ENCODE assay signal across 14 mouse cellular contexts in genomic region chr2:163691846-163692605, GRCm38 (mm10). TPM values are rescaled to one million over a fixed set of nuclear protein-coding genes. Genes with fewer than 3 reads are reported as not detected.
DNase-seq lines count a peak whose midpoint lies in the region; ATAC-seq and TF ChIP-seq lines count a peak whose summit lies in the region.
"Had no signal": no experiment of that assay in that cellular context is flagged by ENCODE, and none has a peak within 500 bp of the region (broad histone marks: within the 10 kb centered on the region; RNA-seq: fewer than 3 reads in every experiment).

No protein-coding gene starts in this region.

- DNase-seq in heart, postnatal 14 days = no peak
- DNase-seq in kidney, postnatal 10 days = no peak
- peak; percentile 53 for DNase-seq in kidney, postnatal 0 days (ENCODE audit: low spot score)
- no peak for DNase-seq in ovary, adult 18-20 months (ENCODE audit: low spot score)
- no peak for DNase-seq in embryo, embryonic 10.5 days (ENCODE audit: low spot score)
- DNase-seq: adrenal gland, postnatal 14 days; cerebellum, postnatal 14 days; lung, adult 2 months had no signal

- H3K9me3 ChIP-seq in heart, embryonic 12.5 days (replicated peaks) = no peaks in the 10 kb centered on the region
- no peaks in the 10 kb centered on the region for H3K9me3 ChIP-seq in kidney, embryonic 16.5 days (ENCODE audit: low read length)
- H3K9me3 ChIP-seq in kidney, postnatal 0 days (replicated peaks; ENCODE audit: low read length) = no peaks in the 10 kb centered on the region
- H3K9me3 ChIP-seq: embryonic facial prominence, embryonic 12.5 days; forebrain, embryonic 10.5 days had no signal

- no peaks in the 10 kb centered on the region for H3K27me3 ChIP-seq in heart, embryonic 12.5 days (replicated peaks)
- H3K27me3 ChIP-seq in kidney, embryonic 16.5 days (ENCODE audit: insufficient read depth, low read length) = no peaks in the 10 kb centered on the region
- no peaks in the 10 kb centered on the region for H3K27me3 ChIP-seq in kidney, postnatal 0 days (ENCODE audit: insufficient read depth, low read length)
- H3K27me3 ChIP-seq: embryonic facial prominence, embryonic 12.5 days had no signal

- no peak overlapping the region for H3K4me3 ChIP-seq in heart, embryonic 12.5 days
- H3K4me3 ChIP-seq in kidney, embryonic 16.5 days (ENCODE audit: low read length) = no peak overlapping the region
- no peak overlapping the region for H3K4me3 ChIP-seq in kidney, postnatal 0 days (replicated peaks; ENCODE audit: low read depth, low read length)
- H3K4me3 ChIP-seq: embryonic facial prominence, embryonic 12.5 days; forebrain, embryonic 10.5 days had no signal

- H3K36me3 ChIP-seq in heart, embryonic 12.5 days = no peaks in the 10 kb centered on the region
- no peaks in the 10 kb centered on the region for H3K36me3 ChIP-seq in kidney, embryonic 16.5 days (ENCODE audit: insufficient read depth, low read length)
- no peaks in the 10 kb centered on the region for H3K36me3 ChIP-seq in kidney, postnatal 0 days (ENCODE audit: insufficient read depth, low read length)
- H3K36me3 ChIP-seq: embryonic facial prominence, embryonic 12.5 days; forebrain, embryonic 10.5 days had no signal

- H3K4me1 ChIP-seq in heart, embryonic 12.5 days (replicated peaks) = peaks cover 90% of the 10 kb centered on the region
- H3K4me1 ChIP-seq in kidney, embryonic 16.5 days (ENCODE audit: insufficient read depth, low read length) = peaks cover 50% of the 10 kb centered on the region
- H3K4me1 ChIP-seq in kidney, postnatal 0 days (replicated peaks; ENCODE audit: insufficient read depth, low read length) = peaks cover 21% of the 10 kb centered on the region

- H3K27ac ChIP-seq in heart, embryonic 12.5 days (ENCODE audit: poor library complexity, severe bottlenecking) = peak overlapping the region; percentile 85; the same call in 1 of the 2 replicates
- peak overlapping the region; percentile 43; the same call in 1 of the 2 replicates for H3K27ac ChIP-seq in kidney, embryonic 16.5 days (ENCODE audit: low read length)
- peak overlapping the region; percentile 13; the same call in 1 of the 2 replicates for H3K27ac ChIP-seq in kidney, postnatal 0 days

- no peak overlapping the region for H3K9ac ChIP-seq in heart, embryonic 12.5 days
- no peak overlapping the region for H3K9ac ChIP-seq in kidney, embryonic 16.5 days (replicated peaks; ENCODE audit: low read length)
- H3K9ac ChIP-seq in kidney, postnatal 0 days (ENCODE audit: low read depth, low read length) = no peak overlapping the region
- H3K9ac ChIP-seq: embryonic facial prominence, embryonic 12.5 days had no signal

- intact Hi-C loops in heart, postnatal 14 days (cut with DNase I) = loop anchor here (2.0 to 5.0 kb wide), 2 partner anchors 17 to 35 kb away; partner anchors contain the start of gene Pkig

- no peak for ATAC-seq in heart, embryonic 12.5 days (ENCODE audit: insufficient number of reproducible peaks, low FRiP score)
- ATAC-seq in kidney, embryonic 16.5 days (ENCODE audit: low FRiP score, low TSS enrichment) = no peak
- peak; percentile 72; the same call in 1 of the 2 replicates for ATAC-seq in kidney, postnatal 0 days (replicated peaks; ENCODE audit: low FRiP score, low read depth)
- peak; percentile 53 for ATAC-seq in megakaryocyte-erythroid progenitor cell, adult 5-6 weeks (replicated peaks; ENCODE audit: low FRiP score, low TSS enrichment, poor library complexity, severe bottlenecking)
- ATAC-seq: inflammation-experienced regulatory T-cells, adult 6 months had no signal

- WGBS in heart, embryonic 12.5 days = 70% methylated on average over 6 of the region's 6 CpGs
- WGBS in kidney, embryonic 16.5 days = 77% methylated on average over 6 of the region's 6 CpGs
- 68% methylated on average over 6 of the region's 6 CpGs for WGBS in kidney, postnatal 0 days

- no peak overlapping the region for H3K4me2 ChIP-seq in heart, embryonic 12.5 days
- H3K4me2 ChIP-seq in kidney, embryonic 16.5 days (replicated peaks; ENCODE audit: low read depth, low read length) = no peak overlapping the region
- H3K4me2 ChIP-seq in kidney, postnatal 0 days (ENCODE audit: low read length) = no peak overlapping the region
- H3K4me2 ChIP-seq: embryonic facial prominence, embryonic 12.5 days had no signal

- no peak for TF ChIP-seq CTCF in kidney, postnatal 0 days (IDR thresholded peaks at IDR 0.05; ENCODE audit: low read depth)

RNA-seq across cellular contexts. Expression of gene Pkig, which starts 33.8 kb away (rescaled TPM):
- 233 and 241 TPM in 2 replicates for polyA plus RNA-seq in heart, embryonic 12.5 days (2016; fragmentation: Nextera tagmentation; extraction: Ambion mirVana)
- 100 to 1,000 TPM; 183 to 188 TPM for total RNA-seq in heart, postnatal 14 days (2021)
- 180 and 187 TPM in 2 replicates for polyA plus RNA-seq in kidney, embryonic 16.5 days (2015; fragmentation: Nextera tagmentation; extraction: Ambion mirVana)
- 179 and 198 TPM in 2 replicates for polyA plus RNA-seq in kidney, postnatal 0 days (2015; fragmentation: Nextera tagmentation; extraction: Ambion mirVana)
- total RNA-seq in megakaryocyte-erythroid progenitor cell, adult 5-6 weeks (2014; fragmentation: Nextera tagmentation) = 92.1 and 105 TPM in 2 replicates
- 38.2 and 70.3 TPM in 2 replicates for total RNA-seq in megakaryocyte-erythroid progenitor cell, adult 5-6 weeks (2017)

RNA-seq across cellular contexts. Expression of gene Serinc3, which starts 47.1 kb away (rescaled TPM):
- polyA plus RNA-seq in heart, embryonic 12.5 days (2016; fragmentation: Nextera tagmentation; extraction: Ambion mirVana) = 67.7 and 76.7 TPM in 2 replicates
- total RNA-seq in heart, postnatal 14 days (2021) = 100 to 1,000 TPM; 360 to 363 TPM
- 48.9 and 50.1 TPM in 2 replicates for polyA plus RNA-seq in kidney, embryonic 16.5 days (2015; fragmentation: Nextera tagmentation; extraction: Ambion mirVana)
- polyA plus RNA-seq in kidney, postnatal 0 days (2015; fragmentation: Nextera tagmentation; extraction: Ambion mirVana) = 66.6 and 72.5 TPM in 2 replicates
- total RNA-seq in megakaryocyte-erythroid progenitor cell, adult 5-6 weeks (2014; fragmentation: Nextera tagmentation) = 438 and 460 TPM in 2 replicates
- total RNA-seq in megakaryocyte-erythroid progenitor cell, adult 5-6 weeks (2017) = 469 and 531 TPM in 2 replicates

RNA-seq across cellular contexts. Expression of gene Ada, which starts 58.0 kb away (rescaled TPM):
- 3.6 and 3.7 TPM in 2 replicates for polyA plus RNA-seq in heart, embryonic 12.5 days (2016; fragmentation: Nextera tagmentation; extraction: Ambion mirVana)
- total RNA-seq in heart, postnatal 14 days (2021) = 1 to 10 TPM; 1.2 to 3.2 TPM
- 11.7 and 13.3 TPM in 2 replicates for polyA plus RNA-seq in kidney, embryonic 16.5 days (2015; fragmentation: Nextera tagmentation; extraction: Ambion mirVana)
- 7.7 and 9.8 TPM in 2 replicates for polyA plus RNA-seq in kidney, postnatal 0 days (2015; fragmentation: Nextera tagmentation; extraction: Ambion mirVana)
- 8.0 and 10.6 TPM in 2 replicates for total RNA-seq in megakaryocyte-erythroid progenitor cell, adult 5-6 weeks (2014; fragmentation: Nextera tagmentation)
- total RNA-seq in megakaryocyte-erythroid progenitor cell, adult 5-6 weeks (2017) = 9.1 and 14.4 TPM in 2 replicates

Comparison
In these comparisons a context has a peak if more than half of its experiments do, and no peak if none do; other contexts are left out.
1. ATAC-seq: peak in kidney, postnatal 0 days (single experiment) and megakaryocyte-erythroid progenitor cell, adult 5-6 weeks (single experiment); none in heart, embryonic 12.5 days (single experiment) and kidney, embryonic 16.5 days (single experiment).
2. H3K27ac ChIP-seq: peak in every context shown above with its lines; median percentile 85 in heart, embryonic 12.5 days; 43 in kidney, embryonic 16.5 days; 13 in kidney, postnatal 0 days.